Mouse (Mus musculus): ENCODE measurements around the gene Elmsan1. TPM values are rescaled to one million over a fixed set of nuclear protein-coding genes. Genes with fewer than 3 reads are reported as not detected.

The Elmsan1 gene
- polyA plus RNA-seq, 1 experiment from 2014 or later = 2.7 TPM

DNA sequence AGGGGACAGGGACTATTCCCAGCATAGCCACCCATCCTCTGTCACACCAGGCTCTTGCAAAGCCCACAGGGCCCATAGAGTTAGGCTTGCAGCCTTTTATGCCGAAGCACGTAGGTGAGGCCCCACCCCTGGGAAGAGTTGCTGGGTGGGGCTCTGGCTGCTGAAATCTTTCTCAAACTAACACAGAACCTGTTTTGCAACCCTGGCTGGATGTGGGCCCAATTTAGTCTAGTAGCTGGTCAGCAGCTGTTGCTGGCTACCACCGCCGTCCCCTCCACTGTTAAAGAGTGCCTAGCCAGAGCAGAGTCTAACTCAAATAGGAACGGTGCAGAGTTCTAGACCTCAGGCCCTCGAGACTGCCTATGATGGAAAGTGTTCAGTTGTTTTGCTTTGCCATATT lies 43.8 kb downstream of the Elmsan1 start:
- Histone ChIP-seq H3K4me1 (ENCODE audit: control insufficient read depth, insufficient read depth, low read length) (peaks cover 20% of the 10 kb centered on the region), H3K27ac (ENCODE audit: low read length) (0 out of 2 replicates have a peak overlapping the region, but pooled peaks have one; percentile 85), H3K36me3 (ENCODE audit: control insufficient read depth, insufficient read depth, low read length) (peaks cover 9% of the 10 kb centered on the region), H3K27me3 (ENCODE audit: control insufficient read depth, insufficient read depth, low read depth, low read length) (no peaks in the 10 kb centered on the region), H3K9ac (ENCODE audit: low read depth, low read length) (no peak overlapping the region), H3K4me3 (ENCODE audit: low read depth, low read length) (no peak overlapping the region), H3K9me3 (replicated peaks; ENCODE audit: control insufficient read depth, low read length, poor library complexity, severe bottlenecking) (no peaks in the 10 kb centered on the region), H3K4me2 (ENCODE audit: low read length) (no peak overlapping the region; the same call in 1 of the 2 replicates)
- WGBS = 89% methylated on average over 6 of the region's 6 CpGs
- no peak for ATAC-seq

- peaks cover 20% of the 10 kb centered on the region for H3K4me1 ChIP-seq (ENCODE audit: control insufficient read depth, insufficient read depth, low read length)
- ATAC-seq = no peak
- no peak overlapping the region for H3K4me2 ChIP-seq (ENCODE audit: low read length)
- peaks cover 9% of the 10 kb centered on the region for H3K36me3 ChIP-seq (ENCODE audit: control insufficient read depth, insufficient read depth, low read length)
- no peak overlapping the region for H3K4me3 ChIP-seq (ENCODE audit: low read depth, low read length)
- WGBS = 86% methylated on average over 9 of the region's 9 CpGs
- H3K9me3 ChIP-seq (replicated peaks; ENCODE audit: control insufficient read depth, low read length, poor library complexity, severe bottlenecking) = no peaks in the 10 kb centered on the region
- no peaks in the 10 kb centered on the region for H3K27me3 ChIP-seq (ENCODE audit: control insufficient read depth, insufficient read depth, low read depth, low read length)
- H3K9ac ChIP-seq (ENCODE audit: low read depth, low read length) = no peak overlapping the region
- no peak overlapping the region for H3K27ac ChIP-seq (ENCODE audit: low read length)
These were observed 44.4 kb downstream of the Elmsan1 start for GRCm38 (mm10) chr12:84174190-84174811.

DNA sequence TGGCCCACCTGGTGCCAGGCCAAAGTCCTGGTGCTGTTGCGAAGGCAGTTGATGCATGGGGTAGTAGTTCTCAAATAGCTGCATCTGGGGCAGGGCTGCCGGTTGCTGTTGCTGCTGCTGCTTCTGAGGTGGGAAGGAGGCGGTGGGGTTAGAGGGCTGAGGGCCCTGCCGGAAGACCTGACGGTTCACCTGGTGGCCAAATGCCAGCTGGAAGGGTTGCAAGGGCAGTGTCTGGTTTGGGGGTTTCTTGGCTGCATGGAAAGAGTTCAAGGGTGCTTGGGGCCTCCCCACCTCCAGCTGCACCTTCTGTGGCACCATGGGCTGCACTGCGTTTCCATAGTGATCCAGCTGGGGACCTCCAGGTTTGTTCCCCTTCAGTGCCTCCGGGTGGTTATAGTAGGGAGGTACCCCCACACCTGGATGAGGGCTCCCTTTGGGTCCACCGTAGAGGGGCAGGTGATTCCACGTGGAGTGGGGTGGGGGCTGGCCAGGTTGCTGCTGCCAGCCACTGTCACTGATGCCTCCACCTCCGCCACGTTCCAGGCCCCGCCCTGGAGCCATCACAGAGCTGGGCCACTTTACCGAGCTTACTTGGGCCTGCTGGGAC lies 45.3 kb downstream of the Elmsan1 start:
- Histone ChIP-seq H3K9me3 (replicated peaks; ENCODE audit: control insufficient read depth, low read length, poor library complexity, severe bottlenecking) (no peaks in the 10 kb centered on the region), H3K9ac (ENCODE audit: low read depth, low read length) (no peak overlapping the region), H3K27me3 (ENCODE audit: control insufficient read depth, insufficient read depth, low read depth, low read length) (no peaks in the 10 kb centered on the region), H3K4me2 (ENCODE audit: low read length) (no peak overlapping the region), H3K4me3 (ENCODE audit: low read depth, low read length) (no peak overlapping the region), H3K27ac (ENCODE audit: low read length) (no peak overlapping the region), H3K4me1 (ENCODE audit: control insufficient read depth, insufficient read depth, low read length) (peaks cover 20% of the 10 kb centered on the region), H3K36me3 (ENCODE audit: control insufficient read depth, insufficient read depth, low read length) (peaks cover 9% of the 10 kb centered on the region)
- WGBS = 91% methylated on average over 13 of the region's 13 CpGs
- no peak for ATAC-seq

DNA sequence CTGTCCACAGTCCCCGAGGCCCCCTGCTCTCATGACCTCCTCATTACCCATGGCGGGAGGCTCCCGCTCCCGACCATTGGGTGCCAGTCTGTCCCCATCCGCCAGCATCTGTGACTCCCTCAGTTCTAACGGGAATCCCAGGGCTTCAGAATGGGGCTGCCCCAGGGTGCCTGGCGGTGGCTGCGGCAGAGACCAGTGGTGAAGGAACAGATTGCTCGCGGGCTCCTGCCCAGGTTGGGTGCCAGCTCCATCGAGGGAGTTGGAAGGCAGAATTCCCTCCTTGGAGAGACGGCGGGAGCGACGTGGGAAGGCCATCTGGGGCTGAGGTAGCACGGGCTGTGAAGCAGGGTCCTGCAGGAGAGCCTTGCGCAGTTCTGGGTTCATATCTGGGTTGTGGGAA lies 45.8 kb downstream of the Elmsan1 start:
- peaks cover 20% of the 10 kb centered on the region for H3K4me1 ChIP-seq (ENCODE audit: control insufficient read depth, insufficient read depth, low read length)
- no peak overlapping the region for H3K4me3 ChIP-seq (ENCODE audit: low read depth, low read length)
- WGBS = 89% methylated on average over 17 of the region's 17 CpGs

GRCm38 (mm10) chr12:84172216-84172615 lies 46.5 kb downstream of the Elmsan1 start:
- peaks cover 17% of the 10 kb centered on the region for H3K4me1 ChIP-seq (ENCODE audit: control insufficient read depth, insufficient read depth, low read length)
- no peak for ATAC-seq
- 96% methylated on average over 3 of the region's 3 CpGs for WGBS

More for the DNA sequence above, 45.8 kb downstream of the Elmsan1 start:
- Histone ChIP-seq H3K4me2 (ENCODE audit: low read length) (no peak overlapping the region), H3K27ac (ENCODE audit: low read length) (no peak overlapping the region), H3K9me3 (replicated peaks; ENCODE audit: control insufficient read depth, low read length, poor library complexity, severe bottlenecking) (no peaks in the 10 kb centered on the region), H3K36me3 (ENCODE audit: control insufficient read depth, insufficient read depth, low read length) (peaks cover 9% of the 10 kb centered on the region), H3K27me3 (ENCODE audit: control insufficient read depth, insufficient read depth, low read depth, low read length) (no peaks in the 10 kb centered on the region), H3K9ac (ENCODE audit: low read depth, low read length) (no peak overlapping the region)
- no peak for ATAC-seq

DNA sequence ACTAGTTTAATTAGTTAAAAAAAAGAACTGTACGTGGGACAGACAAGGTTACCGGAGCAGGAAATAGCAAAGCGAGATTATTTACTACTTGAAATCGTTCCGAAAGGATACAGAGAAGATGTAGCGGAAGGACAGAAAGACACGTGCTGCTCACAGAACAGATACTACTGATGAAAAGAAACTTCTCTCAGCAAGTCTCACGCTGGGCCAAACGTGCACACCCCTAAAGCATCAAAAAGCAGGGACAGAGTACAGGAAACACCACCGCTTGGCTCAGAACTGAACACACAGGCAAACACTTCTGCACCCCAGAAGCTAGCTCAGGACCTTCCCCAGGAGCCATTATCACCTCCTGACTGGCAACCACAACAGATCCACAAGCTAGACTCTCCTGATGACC lies 48.1 kb downstream of the Elmsan1 start:
- ATAC-seq = no peak
- WGBS = 91% methylated on average over 10 of the region's 10 CpGs

More at GRCm38 (mm10) chr12:84172216-84172615, 46.5 kb downstream of the Elmsan1 start:
- peaks cover 9% of the 10 kb centered on the region for H3K36me3 ChIP-seq (ENCODE audit: control insufficient read depth, insufficient read depth, low read length)
- no peak overlapping the region for H3K27ac ChIP-seq (ENCODE audit: low read length)
- no peaks in the 10 kb centered on the region for H3K9me3 ChIP-seq (replicated peaks; ENCODE audit: control insufficient read depth, low read length, poor library complexity, severe bottlenecking)
- no peak overlapping the region for H3K4me3 ChIP-seq (ENCODE audit: low read depth, low read length)
- H3K4me2 ChIP-seq (ENCODE audit: low read length) = no peak overlapping the region
- no peak overlapping the region for H3K9ac ChIP-seq (ENCODE audit: low read depth, low read length)
- no peaks in the 10 kb centered on the region for H3K27me3 ChIP-seq (ENCODE audit: control insufficient read depth, insufficient read depth, low read depth, low read length)

GRCm38 (mm10) chr12:84165631-84166373 lies 52.9 kb downstream of the Elmsan1 start:
- no peak overlapping the region for H3K9ac ChIP-seq (ENCODE audit: low read depth, low read length)
- no peaks in the 10 kb centered on the region for H3K9me3 ChIP-seq (replicated peaks; ENCODE audit: control insufficient read depth, low read length, poor library complexity, severe bottlenecking)
- H3K4me1 ChIP-seq (ENCODE audit: control insufficient read depth, insufficient read depth, low read length) = no peaks in the 10 kb centered on the region
- 71% methylated on average over 7 of the region's 8 CpGs for WGBS
- H3K27ac ChIP-seq (ENCODE audit: low read length) = no peak overlapping the region
- ATAC-seq = no peak
- H3K27me3 ChIP-seq (ENCODE audit: control insufficient read depth, insufficient read depth, low read depth, low read length) = no peaks in the 10 kb centered on the region
- H3K36me3 ChIP-seq (ENCODE audit: control insufficient read depth, insufficient read depth, low read length) = no peaks in the 10 kb centered on the region
- no peak overlapping the region for H3K4me2 ChIP-seq (ENCODE audit: low read length)
- H3K4me3 ChIP-seq (ENCODE audit: low read depth, low read length) = no peak overlapping the region

More for the DNA sequence above, 48.1 kb downstream of the Elmsan1 start:
- Histone ChIP-seq H3K9ac (ENCODE audit: low read depth, low read length) (no peak overlapping the region), H3K9me3 (replicated peaks; ENCODE audit: control insufficient read depth, low read length, poor library complexity, severe bottlenecking) (no peaks in the 10 kb centered on the region), H3K4me2 (ENCODE audit: low read length) (no peak overlapping the region), H3K4me3 (ENCODE audit: low read depth, low read length) (no peak overlapping the region), H3K27ac (ENCODE audit: low read length) (no peak overlapping the region), H3K4me1 (ENCODE audit: control insufficient read depth, insufficient read depth, low read length) (peaks cover 3% of the 10 kb centered on the region), H3K36me3 (ENCODE audit: control insufficient read depth, insufficient read depth, low read length) (peaks cover 9% of the 10 kb centered on the region), H3K27me3 (ENCODE audit: control insufficient read depth, insufficient read depth, low read depth, low read length) (no peaks in the 10 kb centered on the region)

GRCm38 (mm10) chr12:84163586-84164110 lies 55.0 kb downstream of the Elmsan1 start:
- no peaks in the 10 kb centered on the region for H3K27me3 ChIP-seq (ENCODE audit: control insufficient read depth, insufficient read depth, low read depth, low read length)
- H3K4me3 ChIP-seq (ENCODE audit: low read depth, low read length) = no peak overlapping the region
- H3K27ac ChIP-seq (ENCODE audit: low read length) = no peak overlapping the region
- 82% methylated on average over 11 of the region's 11 CpGs for WGBS
- no peaks in the 10 kb centered on the region for H3K4me1 ChIP-seq (ENCODE audit: control insufficient read depth, insufficient read depth, low read length)
- H3K9ac ChIP-seq (ENCODE audit: low read depth, low read length) = no peak overlapping the region
- no peak overlapping the region for H3K4me2 ChIP-seq (ENCODE audit: low read length)
- H3K36me3 ChIP-seq (ENCODE audit: control insufficient read depth, insufficient read depth, low read length) = peaks cover 11% of the 10 kb centered on the region; the same call in 1 of the 2 replicates
- H3K9me3 ChIP-seq (replicated peaks; ENCODE audit: control insufficient read depth, low read length, poor library complexity, severe bottlenecking) = no peaks in the 10 kb centered on the region
- ATAC-seq = no peak
